Mouse (Mus musculus): Measurements from ENCODE around the gene Med27. TPM values are rescaled to one million over a fixed set of nuclear protein-coding genes. Genes with fewer than 3 reads are reported as not detected.

The Med27 gene
- total and polyA plus RNA-seq, 3 experiments = 32.1 to 36.2 (median 33.6) TPM

GRCm38 (mm10) chr2:29476702-29477101 lies 130.1 kb downstream of the Med27 start:
- H3K9ac ChIP-seq (ENCODE audit: insufficient read depth, low read depth) = no peak overlapping the region
- no peaks in the 10 kb centered on the region for H3K79me2 ChIP-seq (replicated peaks; ENCODE audit: control insufficient read depth, extremely low read depth, insufficient read depth, poor library complexity, severe bottlenecking)
- H3K27ac ChIP-seq (ENCODE audit: insufficient read depth, low read depth) = no peak overlapping the region
- dilution Hi-C loops (cut with MboI; ENCODE audit: extremely low pct_ligation_motif_present, extremely low pct_unique_long_range_greater_than_20kb, low sequenced_read_pairs) = no loop called here
- H3K9me3 ChIP-seq (replicated peaks; ENCODE audit: low read length) = no peaks in the 10 kb centered on the region
- in situ Hi-C loops (cut with MboI; ENCODE audit: low pct_ligation_motif_present, low pct_unique_long_range_greater_than_20kb, low sequenced_read_pairs) = no loop called here
- H3K36me3 ChIP-seq (replicated peaks in 1 of 2; ENCODE audit: control insufficient read depth in 1 of 2, insufficient read depth in 1 of 2, low read length in 1 of 2) = peaks cover 6 to 35% of the 10 kb centered on the region in 2 experiments
- H3K4me2 ChIP-seq (ENCODE audit: insufficient read depth, low read depth, poor library complexity, severe bottlenecking) = no peak overlapping the region
- no peaks in the 10 kb centered on the region for H3K27me3 ChIP-seq (replicated peaks)
- peaks cover 0 to 17% of the 10 kb centered on the region in 2 experiments; a peak in 2 of 4 replicates for H3K4me1 ChIP-seq (ENCODE audit: control insufficient read depth in 1 of 2, insufficient read depth in 2 of 2)
- DNase-seq (ENCODE audit: extremely low read depth) = no peak
- no peak for TF ChIP-seq MEF2A (IDR thresholded peaks at IDR 0.05; ENCODE audit: borderline replicate concordance, low read depth, low read length)
- TF ChIP-seq SMC3 (IDR thresholded peaks at IDR 0.05; ENCODE audit: low read depth, low read length) = peak; percentile 42
- peak in 1 of 2 experiments; percentile 52; a peak in 2 of 4 replicates for TF ChIP-seq CTCF (conservative IDR thresholded peaks at IDR 0.05 in 1 of 2, IDR thresholded peaks at IDR 0.05 in 1 of 2; ENCODE audit: low read depth in 2 of 2, low read length in 2 of 2)
- peak; percentile 59 for TF ChIP-seq RAD21 (IDR thresholded peaks at IDR 0.05; ENCODE audit: low read depth, low read length)
- H3K4me3 ChIP-seq (replicated peaks in 1 of 3; ENCODE audit: low read depth in 2 of 3, low read length in 2 of 3, poor library complexity in 1 of 3) = no peak overlapping the region

- Histone ChIP-seq H3K9me3 (replicated peaks; ENCODE audit: low read length) (no peaks in the 10 kb centered on the region), H3K4me2 (ENCODE audit: insufficient read depth, low read depth, poor library complexity, severe bottlenecking) (no peak overlapping the region), H3K36me3 (replicated peaks in 1 of 2; ENCODE audit: control insufficient read depth in 1 of 2, insufficient read depth in 1 of 2, low read length in 1 of 2) (peaks cover 0 to 14% of the 10 kb centered on the region in 2 experiments), H3K79me2 (replicated peaks; ENCODE audit: control insufficient read depth, extremely low read depth, insufficient read depth, poor library complexity, severe bottlenecking) (no peaks in the 10 kb centered on the region), H3K27ac (ENCODE audit: insufficient read depth, low read depth) (no peak overlapping the region), H3K9ac (ENCODE audit: insufficient read depth, low read depth) (no peak overlapping the region), H3K4me3 (replicated peaks in 1 of 3; ENCODE audit: low read depth in 2 of 3, low read length in 2 of 3, poor library complexity in 1 of 3) (no peak overlapping the region), H3K27me3 (replicated peaks) (no peaks in the 10 kb centered on the region), H3K4me1 (ENCODE audit: control insufficient read depth in 1 of 2, insufficient read depth in 2 of 2) (peaks cover 0 to 6% of the 10 kb centered on the region in 2 experiments; a peak in 2 of 4 replicates)
- DNase-seq (ENCODE audit: extremely low read depth) = no peak
- in situ Hi-C loops (cut with MboI; ENCODE audit: low pct_ligation_motif_present, low pct_unique_long_range_greater_than_20kb, low sequenced_read_pairs) (no loop called here), dilution Hi-C loops (cut with MboI; ENCODE audit: extremely low pct_ligation_motif_present, extremely low pct_unique_long_range_greater_than_20kb, low sequenced_read_pairs) (no loop called here)
- TF ChIP-seq GABPA (IDR thresholded peaks at IDR 0.05; ENCODE audit: insufficient replicate concordance, low read depth, low read length) (no peak), SMC3 (IDR thresholded peaks at IDR 0.05; ENCODE audit: low read depth, low read length) (no peak), CTCF (conservative IDR thresholded peaks at IDR 0.05 in 1 of 2, IDR thresholded peaks at IDR 0.05 in 1 of 2; ENCODE audit: low read depth in 2 of 2, low read length in 2 of 2) (no peak), MEF2A (IDR thresholded peaks at IDR 0.05; ENCODE audit: borderline replicate concordance, low read depth, low read length) (no peak), JUND (conservative IDR thresholded peaks at IDR 0.05; ENCODE audit: low read depth, low read length) (no peak), MYC (IDR thresholded peaks at IDR 0.05; ENCODE audit: low read depth, low read length) (no peak), EP300 (IDR thresholded peaks at IDR 0.05; ENCODE audit: low read length) (no peak), BHLHE40 (IDR thresholded peaks at IDR 0.05; ENCODE audit: low read depth, low read length) (no peak), IRF4 (IDR thresholded peaks at IDR 0.05; ENCODE audit: low read depth, low read length) (no peak), MAFK (IDR thresholded peaks at IDR 0.05; ENCODE audit: insufficient replicate concordance, low read length) (no peak)
Observed at GRCm38 (mm10) chr2:29481856-29482255, 135.2 kb downstream of the Med27 start.

GRCm38 (mm10) chr2:29482979-29483718 lies 136.5 kb downstream of the Med27 start:
- no peak for DNase-seq (ENCODE audit: extremely low read depth)
- dilution Hi-C loops (cut with MboI; ENCODE audit: extremely low pct_ligation_motif_present, extremely low pct_unique_long_range_greater_than_20kb, low sequenced_read_pairs) (no loop called here), in situ Hi-C loops (cut with MboI; ENCODE audit: low pct_ligation_motif_present, low pct_unique_long_range_greater_than_20kb, low sequenced_read_pairs) (no loop called here)
- Histone ChIP-seq H3K4me2 (ENCODE audit: insufficient read depth, low read depth, poor library complexity, severe bottlenecking) (no peak overlapping the region), H3K4me1 (ENCODE audit: control insufficient read depth in 1 of 2, insufficient read depth in 2 of 2) (peaks cover 0 to 6% of the 10 kb centered on the region in 2 experiments; a peak in 2 of 4 replicates), H3K27ac (ENCODE audit: insufficient read depth, low read depth) (no peak overlapping the region), H3K9ac (ENCODE audit: insufficient read depth, low read depth) (no peak overlapping the region), H3K79me2 (replicated peaks; ENCODE audit: control insufficient read depth, extremely low read depth, insufficient read depth, poor library complexity, severe bottlenecking) (no peaks in the 10 kb centered on the region), H3K36me3 (replicated peaks in 1 of 2; ENCODE audit: control insufficient read depth in 1 of 2, insufficient read depth in 1 of 2, low read length in 1 of 2) (peaks cover 0 to 10% of the 10 kb centered on the region in 2 experiments), H3K27me3 (replicated peaks) (no peaks in the 10 kb centered on the region), H3K4me3 (replicated peaks in 1 of 3; ENCODE audit: low read depth in 2 of 3, low read length in 2 of 3, poor library complexity in 1 of 3) (no peak overlapping the region), H3K9me3 (replicated peaks; ENCODE audit: low read length) (no peaks in the 10 kb centered on the region)
- TF ChIP-seq ZC3H11A (IDR thresholded peaks at IDR 0.05; ENCODE audit: low read depth, low read length) (no peak), JUN (IDR thresholded peaks at IDR 0.05; ENCODE audit: insufficient read depth, low read depth, low read length) (no peak)

All from CH12.LX (cell line).